Mouse (Mus musculus) ovary, adult 10 weeks (tissue): ENCODE measurements around the gene Cox4i1. TPM values are rescaled to one million over a fixed set of nuclear protein-coding genes. Genes with fewer than 3 reads are reported as not detected.

ENCODE experiments used
- polyA plus RNA-seq: library from polyadenylated mRNA; stranded (reverse); fragments of 350-450 nt; fragmentation: Illumina TruSeq; extraction: RNeasy Lipid Tissue Mini Kit (QIAGEN cat#74804); gene quantifications from one replicate; pipeline ENCODE4 v1.2.3, GENCODE M21; 2014

The Cox4i1 gene
- polyA plus RNA-seq = 14.3 TPM

GRCm38 (mm10) chr8:120667561-120668373 lies at the start of gene Cox4i1, which contains the start of gene Gm27021:
Gene Cox4i1, plus strand, starts transcription at chr8:120668222.
Gene Gm27021, minus strand, starts transcription at chr8:120668079.

GRCm38 (mm10) chr8:120647532-120647931 lies 20.5 kb upstream of the Cox4i1 start, which contains the start of gene 1190005I06Rik:
Gene 1190005I06Rik, minus strand, starts transcription at chr8:120647632.

DNA sequence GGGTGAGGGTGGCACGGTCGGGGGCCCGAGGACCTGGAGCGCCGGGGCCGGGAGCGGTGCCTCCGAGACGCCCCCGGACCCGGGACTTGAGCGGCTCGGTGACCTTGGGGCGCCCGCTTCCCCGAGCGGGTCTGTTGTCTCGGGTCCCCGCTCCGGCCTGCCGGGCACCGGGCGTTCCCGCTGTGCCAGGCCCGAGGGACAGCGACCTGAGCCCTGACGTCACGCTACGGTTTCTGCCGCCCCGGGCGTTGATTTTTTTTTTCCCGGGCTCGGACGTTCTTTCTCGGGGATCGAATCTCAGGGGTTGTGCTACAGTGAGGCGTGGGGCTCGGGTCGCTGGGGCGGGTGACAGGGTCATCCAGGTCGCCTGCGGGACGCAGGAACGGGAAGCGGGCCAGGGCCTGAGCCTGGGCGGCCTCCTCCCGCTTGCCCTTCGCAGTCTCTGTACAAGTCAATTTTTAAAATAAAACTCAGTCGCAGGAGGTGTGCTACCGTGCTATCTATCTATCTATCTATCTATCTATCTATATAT lies 418 bp downstream of the Cox4i1 start, which contains the start of gene Emc8:
Gene Emc8, minus strand, starts transcription at position 200 of the 532 bp plus-strand sequence.

Other genes with a start within 250 kb of the Cox4i1 start
- gene Gins2, start 78.9 kb upstream of the Cox4i1 start, polyA plus RNA-seq = 1.3 TPM
- not detected for gene 1190005I06Rik, start 20.6 kb upstream of the Cox4i1 start, polyA plus RNA-seq
- not detected for gene Gm27021, start 143 bp upstream of the Cox4i1 start, polyA plus RNA-seq
- gene Emc8, start 351 bp downstream of the Cox4i1 start, polyA plus RNA-seq = 8.4 TPM
- 1.3 TPM for gene Irf8, start 68.1 kb downstream of the Cox4i1 start, polyA plus RNA-seq